Mouse (Mus musculus) left cerebral cortex, adult 2 months (tissue): ENCODE measurements around the gene Rprd2. TPM values are rescaled to one million over a fixed set of nuclear protein-coding genes. Genes with fewer than 3 reads are reported as not detected.

Source experiments
- DNase-seq, 2 experiments: peaks; one replicate each; pipeline ENCODE4 v3.0.0; 2021 to 2022; ENCODE audit warnings: low spot score in 2 of 2, mixed read lengths in 1 of 2; ENCODE audit errors: extremely low spot score in 1 of 2
- H3K27ac ChIP-seq: fragments of 200-600 bp; 2 replicates; pipeline ENCODE4 v1.8.1; 2022
- H3K4me3 ChIP-seq: fragments of 200-600 bp; 2 replicates; pipeline ENCODE4 v1.8.1; 2022
- CTCF ChIP-seq: fragments of 200-600 bp; IDR thresholded peaks from 2 replicates; pipeline ENCODE4 v1.8.1; 2022; ENCODE audit warnings: antibody characterized with exemption, mild to moderate bottlenecking, moderate library complexity
- intact Hi-C: fragments of 180-260 bp; cut with DNase I; formaldehyde crosslinking; loops from one replicate; pipeline ENCODE4 v1.15.1; 2025
- microRNA-seq, 2 experiments: library from miRNA; unstranded; fragments of <30 nt; microRNA quantifications; one replicate each; pipeline ENCODE4 v1.2.0; 2021
- total RNA-seq, 2 experiments: library from RNA; stranded (reverse); gene quantifications; 2 replicates each; pipeline ENCODE4 v1.2.3; 2021

Rprd2 gene
- total RNA-seq, 2 experiments from 2014 or later, result 59.6 to 63.5 TPM

- intact Hi-C loops, result no loop called here
- Histone ChIP-seq H3K27ac (no peak overlapping the region), H3K4me3 (no peak overlapping the region)
- no peak for DNase-seq
- no peak for TF ChIP-seq CTCF
Observed at GRCm38 (mm10) chr3:95732297-95732696, 86.4 kb downstream of the Rprd2 start.

GRCm38 (mm10) chr3:95731802-95732201, 86.9 kb downstream of the Rprd2 start:
- DNase-seq, result no peak
- TF ChIP-seq CTCF, result peak; percentile 13; the same call in 1 of the 2 replicates
- intact Hi-C loops, result no loop called here

GRCm38 (mm10) chr3:95730431-95730830, 88.2 kb downstream of the Rprd2 start:
- TF ChIP-seq CTCF, result no peak
- no peak for DNase-seq
- H3K4me3 ChIP-seq, result no peak overlapping the region
- intact Hi-C loops, result no loop called here
- no peak overlapping the region for H3K27ac ChIP-seq

More at GRCm38 (mm10) chr3:95731802-95732201, 86.9 kb downstream of the Rprd2 start:
- no peak overlapping the region for H3K27ac ChIP-seq
- H3K4me3 ChIP-seq, result no peak overlapping the region

- no peak for DNase-seq
- Histone ChIP-seq H3K27ac (no peak overlapping the region), H3K4me3 (no peak overlapping the region)
- no peak for TF ChIP-seq CTCF
- intact Hi-C loops, result no loop called here
Observed at GRCm38 (mm10) chr3:95728906-95729305, 89.8 kb downstream of the Rprd2 start.

DNA sequence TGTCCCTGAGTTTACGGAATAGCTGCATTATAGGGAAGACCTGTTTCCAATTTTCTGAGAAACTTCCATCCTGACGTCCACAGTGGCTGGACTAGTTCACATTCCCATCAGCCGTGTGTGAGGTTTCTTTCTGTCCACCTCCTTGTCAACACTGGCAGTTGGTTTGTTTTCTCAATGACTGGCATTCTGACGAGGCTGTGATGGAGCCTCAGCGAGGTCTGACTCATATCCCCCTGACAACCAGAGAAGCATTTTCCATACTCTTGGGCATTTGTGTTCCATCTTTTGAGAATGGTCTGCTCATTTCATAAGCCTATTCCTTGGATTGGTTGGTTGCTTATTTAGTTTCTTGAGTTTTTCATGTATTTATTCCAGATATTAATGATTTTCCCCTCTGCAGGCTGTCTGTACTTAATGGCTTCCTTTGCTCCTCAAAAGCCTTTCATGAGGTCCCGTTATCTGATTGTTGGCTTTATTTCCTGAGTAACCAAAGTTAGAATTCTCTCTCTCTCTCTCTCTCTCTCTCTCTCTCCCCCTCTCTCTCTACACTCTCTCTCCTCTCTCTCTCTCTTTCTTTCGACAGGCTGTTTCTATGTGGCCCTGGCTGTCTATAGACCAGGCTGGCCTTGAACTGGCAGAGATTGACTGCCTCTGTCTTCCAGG, 91.8 kb downstream of the Rprd2 start:
- intact Hi-C loops, result no loop called here
- no peak for TF ChIP-seq CTCF
- H3K4me3 ChIP-seq, result no peak overlapping the region
- no peak overlapping the region for H3K27ac ChIP-seq
- no peak for DNase-seq

DNA sequence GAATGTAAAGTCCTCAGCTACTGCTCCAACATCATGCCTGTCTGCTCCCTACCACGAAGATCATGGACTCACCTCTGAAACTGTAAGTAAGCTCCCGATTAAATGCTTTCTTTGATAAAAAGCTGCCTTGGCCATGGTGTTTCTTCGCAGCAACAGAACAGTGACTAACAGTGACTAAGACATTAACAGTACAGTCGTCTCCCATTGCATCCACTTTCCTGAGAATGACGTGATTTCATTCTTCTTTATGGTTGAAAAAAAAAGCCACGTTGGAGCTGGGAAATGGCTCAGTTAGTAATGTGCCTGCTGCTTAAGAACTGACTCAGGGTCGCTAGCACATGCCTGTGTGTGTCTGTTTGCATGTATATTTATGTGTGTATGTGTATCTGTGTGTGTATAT, 92.8 kb downstream of the Rprd2 start:
- DNase-seq, result no peak
- Histone ChIP-seq H3K27ac (no peak overlapping the region), H3K4me3 (no peak overlapping the region)
- intact Hi-C loops, result no loop called here
- no peak for TF ChIP-seq CTCF

DNA sequence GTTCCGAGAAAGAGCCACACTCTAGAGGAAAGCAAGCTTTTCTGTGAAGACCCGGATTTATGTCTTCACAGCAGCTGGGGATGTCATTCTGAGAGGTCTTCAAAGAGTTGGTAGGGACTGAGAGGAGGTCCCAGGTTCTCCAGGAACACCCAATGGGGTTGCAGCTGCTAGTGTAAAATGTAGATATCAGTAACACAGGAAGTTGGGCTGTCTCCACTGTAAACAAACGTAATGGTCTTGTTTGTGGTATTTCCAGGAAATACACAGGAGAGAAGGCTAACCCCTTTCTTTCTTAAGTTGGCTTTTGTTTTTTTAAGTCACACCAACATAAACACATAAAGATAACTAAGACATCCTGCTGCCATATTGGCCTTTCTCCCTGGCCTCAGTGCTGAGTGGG, 96.3 kb downstream of the Rprd2 start:
- no peak overlapping the region for H3K4me3 ChIP-seq
- DNase-seq, result no peak
- TF ChIP-seq CTCF, result no peak
- intact Hi-C loops, result no loop called here
- H3K27ac ChIP-seq, result no peak overlapping the region

DNA sequence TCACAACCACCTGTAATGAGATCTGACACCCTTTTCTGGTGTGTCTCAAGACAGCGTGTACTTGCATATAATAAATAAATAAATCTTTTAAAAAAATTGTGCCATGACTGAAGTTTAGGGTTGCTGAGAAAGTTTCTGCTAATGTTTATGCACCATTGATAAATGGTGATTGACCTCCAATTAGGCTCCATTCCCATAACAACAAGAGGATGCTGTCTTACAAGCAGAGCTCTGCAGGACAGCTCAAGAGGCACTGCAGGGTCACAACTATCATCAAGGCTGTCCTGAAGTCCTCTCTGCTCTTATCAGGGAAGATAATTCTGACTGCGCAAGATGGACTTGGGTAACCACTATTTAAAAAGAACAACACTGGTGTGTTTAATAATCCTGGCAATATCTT, 100.5 kb downstream of the Rprd2 start:
- Histone ChIP-seq H3K27ac (no peak overlapping the region), H3K4me3 (no peak overlapping the region)
- DNase-seq, result no peak
- TF ChIP-seq CTCF, result no peak
- intact Hi-C loops, result no loop called here

- no peak for DNase-seq
- TF ChIP-seq CTCF, result no peak
- intact Hi-C loops, result no loop called here
- H3K4me3 ChIP-seq, result no peak overlapping the region
- H3K27ac ChIP-seq, result no peak overlapping the region
Observed at GRCm38 (mm10) chr3:95716075-95716474, 102.6 kb downstream of the Rprd2 start.

Small RNAs within 50 kb of the gene (microRNA-seq; reads per million reads assigned to microRNA genes)
- 0.24 to 0.96 reads per million in 2 experiments for gene Mir7014

Other genes starting within 250 kb of the Rprd2 start
- 10 to 100 TPM; 17.2 to 19.9 TPM for gene Golph3l, start 229.9 kb downstream of the Rprd2 start, total RNA-seq
- 100 to 1,000 TPM; 349 to 358 TPM for gene Ensa, start 193.9 kb downstream of the Rprd2 start, total RNA-seq
- gene Mcl1, start 160.1 kb downstream of the Rprd2 start, total RNA-seq, result 10 to 100 TPM; 52.7 to 60.9 TPM
- 1 to 10 TPM; 6.8 to 7.7 TPM for gene Adamtsl4, start 130.9 kb downstream of the Rprd2 start, total RNA-seq
- gene Ecm1, start 79.3 kb downstream of the Rprd2 start, total RNA-seq, result 10 to 100 TPM in 1 of 2 experiments, 1 to 10 TPM in 1; 9.2 to 11.3 TPM
- gene Tars2, start 58.7 kb downstream of the Rprd2 start, total RNA-seq, result 10 to 100 TPM; 43.5 to 43.8 TPM
- gene Prpf3, start 37.0 kb upstream of the Rprd2 start, total RNA-seq, result 10 to 100 TPM; 37.2 to 37.8 TPM
- 100 to 1,000 TPM; 148 to 150 TPM for gene Mrps21, start 52.7 kb upstream of the Rprd2 start, total RNA-seq
- 10 to 100 TPM; 15.9 to 23.8 TPM for gene Ciart, start 63.4 kb upstream of the Rprd2 start, total RNA-seq
- gene BC028528, start 73.1 kb upstream of the Rprd2 start, total RNA-seq, result 1 to 10 TPM; 3.3 to 5.4 TPM
- 10 to 100 TPM; 68.2 to 72.9 TPM for gene Aph1a, start 75.1 kb upstream of the Rprd2 start, total RNA-seq
- 1 to 10 TPM; 6.8 to 8.2 TPM for gene Car14, start 85.8 kb upstream of the Rprd2 start, total RNA-seq
- 10 to 100 TPM; 82.7 to 98.9 TPM for gene Anp32e, start 110.4 kb upstream of the Rprd2 start, total RNA-seq
- 10 to 100 TPM; 73.5 to 86.9 TPM for gene Plekho1, start 177.1 kb upstream of the Rprd2 start, total RNA-seq
- 10 to 100 TPM; 38.3 to 45.9 TPM for gene Vps45, start 239.6 kb upstream of the Rprd2 start, total RNA-seq